Mouse (Mus musculus) layer of hippocampus, adult 2 months (tissue): ENCODE results near the gene Llcfc1. TPM values are rescaled to one million over a fixed set of nuclear protein-coding genes. Genes with fewer than 3 reads are reported as not detected.

Experiments used
- DNase-seq, 2 experiments: peaks; one replicate each; pipeline ENCODE4 v3.0.0; 2022; ENCODE audit warnings: low spot score in 2 of 2
- H3K27ac ChIP-seq: fragments of 200-600 bp; 2 replicates; pipeline ENCODE4 v1.8.1; 2022
- H3K4me3 ChIP-seq: fragments of 200-600 bp; 2 replicates; pipeline ENCODE4 v1.8.1; 2022; ENCODE audit warnings: mild to moderate bottlenecking
- CTCF ChIP-seq: fragments of 200-600 bp; conservative IDR thresholded peaks from 2 replicates; pipeline ENCODE4 v1.8.1; 2022; ENCODE audit warnings: antibody characterized with exemption, mild to moderate bottlenecking, moderate library complexity
- total RNA-seq, 2 experiments: library from RNA; stranded (reverse); gene quantifications; 2 replicates each; pipeline ENCODE4 v1.2.3; 2021

Gene Llcfc1
- total RNA-seq, 2 experiments from 2014 or later: not detected

GRCm38 (mm10) chr6:41734719-41735470, 50.7 kb downstream of the Llcfc1 start:
- no peak overlapping the region for H3K27ac ChIP-seq
- no peak for DNase-seq
- no peak for TF ChIP-seq CTCF
- no peak overlapping the region for H3K4me3 ChIP-seq

Other genes with a start within 250 kb of the Llcfc1 start
- gene Gm10334, start 238.3 kb upstream of the Llcfc1 start, total RNA-seq: not detected
- not detected for gene Prss1, start 225.5 kb upstream of the Llcfc1 start, total RNA-seq
- not detected for gene Prss2, start 162.6 kb upstream of the Llcfc1 start, total RNA-seq
- gene Ephb6, start 78.9 kb upstream of the Llcfc1 start, total RNA-seq: 10 to 100 TPM; 74.3 to 77.3 TPM
- under 1 TPM; 0.61 to 0.83 TPM for gene Trpv6, start 48.0 kb upstream of the Llcfc1 start, total RNA-seq
- not detected for gene Trpv5, start 3.7 kb upstream of the Llcfc1 start, total RNA-seq
- gene Kel, start 19.9 kb downstream of the Llcfc1 start, total RNA-seq: not detected
- not detected for gene Olfr459, start 90.7 kb downstream of the Llcfc1 start, total RNA-seq
- gene Pip, start 163.1 kb downstream of the Llcfc1 start, total RNA-seq: not detected
- not detected for gene Sval2, start 168.6 kb downstream of the Llcfc1 start, total RNA-seq